Mouse (Mus musculus) spleen, adult 2 months (tissue): ENCODE measurements around the gene Prss2.

Source experiments
- CTCF ChIP-seq: fragments of 200-500 bp; IDR thresholded peaks from 2 replicates; pipeline ENCODE4 v1.5.1; 2011; ENCODE audit warnings: mild to moderate bottlenecking, inconsistent platforms; ENCODE audit not compliant: insufficient read depth, insufficient read length, insufficient replicate concordance; ENCODE audit errors: extremely low read depth
- POLR2A ChIP-seq: fragments of 200-500 bp; IDR thresholded peaks from 2 replicates; pipeline ENCODE4 v1.6.1; 2011; ENCODE audit warnings: low read depth, low read length, inconsistent platforms

GRCm38 (mm10) chr6:41499374-41499773 is 22.2 kb upstream of the Prss2 start:
- no peak for TF ChIP-seq CTCF
- no peak for TF ChIP-seq POLR2A
